ENCODE assay signal across 11 mouse cellular contexts in genomic region chr15:36669748-36670147, GRCm38 (mm10).
DNase-seq lines count a peak whose midpoint lies in the region; ATAC-seq and TF ChIP-seq lines count a peak whose summit lies in the region.
"Had no signal": no experiment of that assay in that cellular context is flagged by ENCODE, and none has a peak within 500 bp of the region (broad histone marks: within the 10 kb centered on the region; RNA-seq: fewer than 3 reads in every experiment).

No protein-coding gene starts in this region.

- whole genome bisulfite sequencing in kidney, postnatal 0 days: 28% methylated on average over 12 of the region's 12 CpGs

- no peaks in the 10 kb centered on the region; the same call in 1 of the 2 replicates for H3K27me3 ChIP-seq in kidney, postnatal 0 days (ENCODE audit: insufficient read depth, low read length)

- TF ChIP-seq CTCF in kidney, postnatal 0 days (IDR thresholded peaks at IDR 0.05; ENCODE audit: low read depth): no peak

- H3K27ac ChIP-seq in kidney, postnatal 0 days: no peak overlapping the region
- H3K27ac ChIP-seq: liver, embryonic 14.5 days had no signal

- no peaks in the 10 kb centered on the region for H3K36me3 ChIP-seq in kidney, postnatal 0 days (ENCODE audit: insufficient read depth, low read length)

- DNase-seq in adrenal gland, adult (ENCODE audit: inconsistent age in 2 of 2, low spot score in 1 of 2): peak; percentile 60 to 75
- DNase-seq in adrenal gland, postnatal 4 days (ENCODE audit: low spot score in 2 of 2): no peak
- DNase-seq in kidney, postnatal 0 days (ENCODE audit: low spot score): peak; percentile 13
- no peak for DNase-seq in kidney, postnatal 14 days
- DNase-seq in adrenal gland, postnatal 10 days: peak; percentile 65
- peak; percentile 24 to 26 for DNase-seq in kidney, postnatal 36 days
- no peak for DNase-seq in frontal cortex, adult 2 months (ENCODE audit: extremely low spot score in 1 of 2, low spot score in 1 of 2)
- DNase-seq in right cerebral cortex, postnatal 10 days (ENCODE audit: low spot score in 2 of 2): no peak
- DNase-seq: thymus, adult 2 months had no signal

- no peaks in the 10 kb centered on the region for H3K4me1 ChIP-seq in kidney, postnatal 0 days (replicated peaks; ENCODE audit: insufficient read depth, low read length)

- 0 out of 2 replicates have a peak, but pooled peaks have one; percentile 29 for ATAC-seq in kidney, postnatal 0 days (replicated peaks; ENCODE audit: low FRiP score, low read depth)
- ATAC-seq: hindbrain, embryonic 16.5 days had no signal

- H3K4me2 ChIP-seq in kidney, postnatal 0 days (ENCODE audit: low read length): no peak overlapping the region

- no peaks in the 10 kb centered on the region for H3K9me3 ChIP-seq in kidney, postnatal 0 days (replicated peaks; ENCODE audit: low read length)

- no peak overlapping the region for H3K4me3 ChIP-seq in kidney, postnatal 0 days (replicated peaks; ENCODE audit: low read depth, low read length)

- no peak overlapping the region for H3K9ac ChIP-seq in kidney, postnatal 0 days (ENCODE audit: low read depth, low read length)
- H3K9ac ChIP-seq: liver, embryonic 14.5 days had no signal

Comparison
In these comparisons a context has a peak if more than half of its experiments do, and no peak if none do; other contexts are left out.
1. DNase-seq: peak in adrenal gland, adult (2 of 2), kidney, postnatal 0 days (single experiment), adrenal gland, postnatal 10 days (single experiment) and kidney, postnatal 36 days (2 of 2); none in adrenal gland, postnatal 4 days (0 of 2), kidney, postnatal 14 days (single experiment), frontal cortex, adult 2 months (0 of 2) and right cerebral cortex, postnatal 10 days (0 of 2).